Mouse (Mus musculus): ENCODE data around the gene Pfkfb2. TPM values are rescaled to one million over a fixed set of nuclear protein-coding genes. Genes with fewer than 3 reads are reported as not detected.
"Not testable (repeated sequence)": the region's sequence is repeated elsewhere in the genome, so short reads cannot be mapped to it uniquely, and the experiment has no call there.

Gene Pfkfb2
- polyA plus RNA-seq, 2 experiments: 1.7 to 7.2 TPM

GRCm38 (mm10) chr1:130681075-130681474 lies 48.0 kb downstream of the Pfkfb2 start:
- ATAC-seq (ENCODE audit: insufficient read depth) (no peak), DNase-seq (ENCODE audit: low read depth in 3 of 3, low spot score in 3 of 3) (no peak)
- no peaks in the 10 kb centered on the region for H3K9me3 ChIP-seq (ENCODE audit: control insufficient read depth, low read length)
- TF ChIP-seq EP300 (IDR thresholded peaks at IDR 0.05; ENCODE audit: low read depth) (no peak), CTCF (IDR thresholded peaks at IDR 0.05; ENCODE audit: low read depth) (no peak)
- no peak overlapping the region for H3K4me3 ChIP-seq (ENCODE audit: insufficient read depth in 1 of 2, low read depth in 2 of 2, low read length in 2 of 2)
- H3K4me1 ChIP-seq (replicated peaks; ENCODE audit: control insufficient read depth in 2 of 2, insufficient read depth in 2 of 2, low read length in 1 of 2): no peaks in the 10 kb centered on the region
- no peaks in the 10 kb centered on the region for H3K36me3 ChIP-seq (replicated peaks; ENCODE audit: control insufficient read depth, insufficient read depth, low read depth)
- H3K27me3 ChIP-seq (ENCODE audit: control insufficient read depth, insufficient read depth, low read length): no peaks in the 10 kb centered on the region
- WGBS (ENCODE audit: insufficient replicate concordance): 29% methylated on average over 2 of the region's 2 CpGs
- H3K4me2 ChIP-seq (ENCODE audit: low read depth): no peak overlapping the region
- no peak overlapping the region for H3K9ac ChIP-seq (replicated peaks)
- H3K27ac ChIP-seq: no peak overlapping the region

GRCm38 (mm10) chr1:130678551-130678950 lies 50.5 kb downstream of the Pfkfb2 start:
- TF ChIP-seq EP300 (IDR thresholded peaks at IDR 0.05; ENCODE audit: low read depth) (no peak), CTCF (IDR thresholded peaks at IDR 0.05; ENCODE audit: low read depth) (no peak)
- ATAC-seq (ENCODE audit: insufficient read depth) (no peak), DNase-seq (ENCODE audit: low read depth in 3 of 3, low spot score in 3 of 3) (no peak)
- Histone ChIP-seq H3K4me3 (ENCODE audit: insufficient read depth in 1 of 2, low read depth in 2 of 2, low read length in 2 of 2) (no peak overlapping the region), H3K36me3 (replicated peaks; ENCODE audit: control insufficient read depth, insufficient read depth, low read depth) (no peaks in the 10 kb centered on the region), H3K27me3 (ENCODE audit: control insufficient read depth, insufficient read depth, low read length) (no peaks in the 10 kb centered on the region), H3K9ac (replicated peaks) (no peak overlapping the region), H3K27ac (no peak overlapping the region), H3K9me3 (ENCODE audit: control insufficient read depth, low read length) (no peaks in the 10 kb centered on the region), H3K4me2 (ENCODE audit: low read depth) (no peak overlapping the region), H3K4me1 (replicated peaks; ENCODE audit: control insufficient read depth in 2 of 2, insufficient read depth in 2 of 2, low read length in 1 of 2) (no peaks in the 10 kb centered on the region)
- WGBS (ENCODE audit: insufficient replicate concordance): 64% methylated on average over 2 of the region's 2 CpGs

DNA sequence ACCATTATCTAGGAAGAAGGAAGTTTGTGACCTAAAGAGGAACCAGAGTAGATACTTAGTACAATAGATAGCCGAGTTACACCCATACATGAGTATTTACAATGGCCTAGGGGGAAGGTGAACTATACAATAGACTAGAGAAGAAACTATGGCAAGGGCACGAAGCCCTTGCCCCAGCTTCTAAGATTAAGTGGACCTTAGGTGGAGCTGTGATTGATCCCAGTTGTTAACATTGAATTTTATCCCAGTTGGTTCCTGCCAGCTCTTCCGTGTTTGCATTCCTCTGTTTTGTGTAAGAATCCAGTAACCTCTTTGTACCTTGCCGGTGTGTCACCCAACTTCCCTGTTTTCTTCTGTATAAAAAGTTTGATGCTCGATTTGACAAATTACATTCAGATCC lies 65.5 kb downstream of the Pfkfb2 start:
- ATAC-seq (ENCODE audit: insufficient read depth); H3K9me3 ChIP-seq (ENCODE audit: control insufficient read depth, low read length); H3K9ac ChIP-seq (replicated peaks); DNase-seq (ENCODE audit: low read depth in 3 of 3, low spot score in 3 of 3); H3K4me1 ChIP-seq (replicated peaks; ENCODE audit: control insufficient read depth in 2 of 2, insufficient read depth in 2 of 2, low read length in 1 of 2); H3K27me3 ChIP-seq (ENCODE audit: control insufficient read depth, insufficient read depth, low read length); H3K4me2 ChIP-seq (ENCODE audit: low read depth); H3K27ac ChIP-seq; H3K36me3 ChIP-seq (replicated peaks; ENCODE audit: control insufficient read depth, insufficient read depth, low read depth); H3K4me3 ChIP-seq (ENCODE audit: insufficient read depth in 1 of 2, low read depth in 2 of 2, low read length in 2 of 2): not testable (repeated sequence)
- WGBS (ENCODE audit: insufficient replicate concordance): 73% methylated on average over 5 of the region's 5 CpGs

- peaks cover 0 to 2% of the 10 kb centered on the region in 2 experiments; a peak in 1 of 4 replicates for H3K4me1 ChIP-seq (replicated peaks; ENCODE audit: control insufficient read depth in 2 of 2, insufficient read depth in 2 of 2, low read length in 1 of 2)
- H3K27ac ChIP-seq: no peak within 1 kb of the TSS
- TF ChIP-seq EP300 (IDR thresholded peaks at IDR 0.05; ENCODE audit: low read depth) (no peak), CTCF (IDR thresholded peaks at IDR 0.05; ENCODE audit: low read depth) (no peak)
- no peak for ATAC-seq (ENCODE audit: insufficient read depth)
- H3K27me3 ChIP-seq (ENCODE audit: control insufficient read depth, insufficient read depth, low read length): no peaks in the 10 kb centered on the region
- H3K9me3 ChIP-seq (ENCODE audit: control insufficient read depth, low read length): no peaks in the 10 kb centered on the region
- 64% methylated on average over 3 of the region's 3 CpGs for WGBS (ENCODE audit: insufficient replicate concordance)
- DNase-seq (ENCODE audit: low read depth in 3 of 3, low spot score in 3 of 3): peak in 1 of 3 experiments; percentile 5
- H3K9ac ChIP-seq (replicated peaks): no peak within 1 kb of the TSS
- no peak within 1 kb of the TSS for H3K4me2 ChIP-seq (ENCODE audit: low read depth)
- H3K4me3 ChIP-seq (ENCODE audit: insufficient read depth in 1 of 2, low read depth in 2 of 2, low read length in 2 of 2): no peak within 1 kb of the TSS
- H3K36me3 ChIP-seq (replicated peaks; ENCODE audit: control insufficient read depth, insufficient read depth, low read depth): no peaks in the 10 kb centered on the region
Measured at GRCm38 (mm10) chr1:130661454-130661853, 67.6 kb downstream of the Pfkfb2 start, which contains the start of gene C4bp. TSS of gene C4bp (minus strand) at chr1:130661632.

DNA sequence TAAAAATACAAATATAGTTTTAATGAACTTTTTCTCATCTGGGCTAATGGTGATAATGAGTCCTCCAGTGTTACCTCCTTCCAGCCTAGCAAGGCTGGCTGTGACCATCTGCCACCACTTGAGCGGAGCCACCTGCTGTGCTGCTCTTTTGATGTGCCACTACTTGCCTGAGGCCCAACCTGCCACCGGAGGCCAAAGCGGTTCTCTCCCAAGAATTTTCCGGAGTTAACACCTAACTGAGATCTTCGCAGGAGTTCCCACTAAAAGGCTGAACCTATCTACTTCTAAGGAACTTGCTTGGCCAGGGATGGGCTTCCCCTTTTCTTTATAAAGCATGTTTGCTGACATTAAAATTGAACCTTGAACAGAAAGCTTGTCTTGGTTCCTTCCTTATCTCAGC lies 69.4 kb downstream of the Pfkfb2 start:
- DNase-seq (ENCODE audit: low read depth in 3 of 3, low spot score in 3 of 3); H3K9me3 ChIP-seq (ENCODE audit: control insufficient read depth, low read length); ATAC-seq (ENCODE audit: insufficient read depth); H3K36me3 ChIP-seq (replicated peaks; ENCODE audit: control insufficient read depth, insufficient read depth, low read depth); H3K27me3 ChIP-seq (ENCODE audit: control insufficient read depth, insufficient read depth, low read length); H3K4me3 ChIP-seq (ENCODE audit: insufficient read depth in 1 of 2, low read depth in 2 of 2, low read length in 2 of 2); H3K9ac ChIP-seq (replicated peaks); H3K27ac ChIP-seq; H3K4me1 ChIP-seq (replicated peaks; ENCODE audit: control insufficient read depth in 2 of 2, insufficient read depth in 2 of 2, low read length in 1 of 2); H3K4me2 ChIP-seq (ENCODE audit: low read depth): not testable (repeated sequence)
- 41% methylated on average over 5 of the region's 5 CpGs for WGBS (ENCODE audit: insufficient replicate concordance)

DNA sequence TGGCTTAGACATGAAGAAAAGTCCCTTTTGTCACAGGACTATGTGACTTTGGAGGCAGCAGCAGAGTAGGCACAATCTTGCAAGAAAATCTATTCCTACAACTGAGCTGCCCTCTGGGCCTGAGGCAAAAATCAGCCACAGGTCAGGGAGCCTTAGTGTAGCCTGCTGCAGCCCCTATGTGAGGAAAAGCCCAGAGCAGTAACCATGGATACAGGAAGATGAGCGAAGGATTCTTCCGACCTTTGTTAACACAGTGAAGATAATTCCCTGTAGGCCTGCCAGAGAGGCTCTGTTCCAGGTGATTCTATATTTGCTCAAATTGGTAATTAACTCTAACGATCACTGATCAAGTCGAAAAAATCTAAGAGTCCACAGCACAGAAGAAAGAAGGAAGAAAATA lies 85.0 kb downstream of the Pfkfb2 start:
- Histone ChIP-seq H3K9me3 (ENCODE audit: control insufficient read depth, low read length) (no peaks in the 10 kb centered on the region), H3K36me3 (replicated peaks; ENCODE audit: control insufficient read depth, insufficient read depth, low read depth) (no peaks in the 10 kb centered on the region), H3K9ac (replicated peaks) (no peak overlapping the region), H3K4me2 (ENCODE audit: low read depth) (no peak overlapping the region), H3K4me1 (replicated peaks; ENCODE audit: control insufficient read depth in 2 of 2, insufficient read depth in 2 of 2, low read length in 1 of 2) (no peaks in the 10 kb centered on the region), H3K4me3 (ENCODE audit: insufficient read depth in 1 of 2, low read depth in 2 of 2, low read length in 2 of 2) (no peak overlapping the region), H3K27ac (no peak overlapping the region), H3K27me3 (ENCODE audit: control insufficient read depth, insufficient read depth, low read length) (no peaks in the 10 kb centered on the region)
- WGBS (ENCODE audit: insufficient replicate concordance): 65% methylated on average over 4 of the region's 4 CpGs
- DNase-seq (ENCODE audit: low read depth in 3 of 3, low spot score in 3 of 3) (no peak), ATAC-seq (ENCODE audit: insufficient read depth) (no peak)
- TF ChIP-seq CTCF (IDR thresholded peaks at IDR 0.05; ENCODE audit: low read depth): no peak
- no peak for TF ChIP-seq EP300 (IDR thresholded peaks at IDR 0.05; ENCODE audit: low read depth)

All from liver, embryonic 14.5 days (tissue).